Mouse (Mus musculus) hindbrain, embryonic 11.5 days (tissue): ENCODE data around the gene Btbd16. TPM values are rescaled to one million over a fixed set of nuclear protein-coding genes. Genes with fewer than 3 reads are reported as not detected.

Source experiments
- ATAC-seq: fragments of 200-750 bp; cut with Nextera tagmentation; 2 replicates; pipeline ENCODE4 v1.8.0; 2017; ENCODE audit warnings: mild to moderate bottlenecking, moderate TSS enrichment, moderate library complexity; ENCODE audit not compliant: low FRiP score
- DNase-seq: peaks from one replicate; pipeline ENCODE4 v3.0.0-alpha.2; 2015; ENCODE audit warnings: low spot score
- H3K27ac ChIP-seq: fragments of 300-500 bp; sonication (generic); 2 replicates; pipeline ENCODE4 v1.5.1; 2014; ENCODE audit warnings: mild to moderate bottlenecking, low read depth, low read length
- H3K27me3 ChIP-seq: fragments of 300-500 bp; sonication (generic); 2 replicates; pipeline ENCODE4 v1.6.1; 2014; ENCODE audit warnings: mild to moderate bottlenecking, low read length, moderate library complexity, mixed read lengths; ENCODE audit not compliant: control insufficient read depth, insufficient read depth
- H3K36me3 ChIP-seq: fragments of 300-500 bp; sonication (generic); 2 replicates; pipeline ENCODE4 v1.6.1; 2014; ENCODE audit warnings: mild to moderate bottlenecking, low read length, moderate library complexity, mixed read lengths; ENCODE audit not compliant: control insufficient read depth, insufficient read depth
- H3K4me1 ChIP-seq: fragments of 300-500 bp; sonication (generic); replicated peaks from 2 replicates; pipeline ENCODE4 v1.6.1; 2014; ENCODE audit warnings: low read length, mixed read lengths; ENCODE audit not compliant: control insufficient read depth, insufficient read depth
- H3K4me2 ChIP-seq: fragments of 300-500 bp; sonication (generic); replicated peaks from 2 replicates; pipeline ENCODE4 v1.6.1; 2014; ENCODE audit warnings: mild to moderate bottlenecking, low read depth, low read length
- H3K4me3 ChIP-seq: fragments of 300-500 bp; sonication (generic); 2 replicates; pipeline ENCODE4 v1.5.1; 2014; ENCODE audit warnings: low read depth, low read length
- H3K9ac ChIP-seq: fragments of 300-500 bp; sonication (generic); 2 replicates; pipeline ENCODE4 v1.6.1; 2014; ENCODE audit warnings: low read depth, low read length
- H3K9me3 ChIP-seq: fragments of 300-500 bp; sonication (generic); 2 replicates; pipeline ENCODE4 v1.6.1; 2016; ENCODE audit warnings: low read length; ENCODE audit not compliant: control insufficient read depth
- WGBS: fragments of 180-500 bp; shearing (Covaris S2); extraction: QIAGEN DNeasy Blood & Tissue Kit; methylation state at CpG from one replicate; pipeline ENCODE4 v1.1.7; 2014; 5-methylcytosine and 5-hydroxymethylcytosine counted together
- polyA plus RNA-seq: library from polyadenylated mRNA; unstranded; fragments of >200 nt; fragmentation: Nextera tagmentation; extraction: Ambion mirVana; gene quantifications from 2 replicates; pipeline ENCODE4 v1.2.1, GENCODE M21; 2014

The Btbd16 gene
- polyA plus RNA-seq, 1 experiment from 2014 or later, result not detected

- H3K4me3 ChIP-seq, result no peak overlapping the region
Measured at GRCm38 (mm10) chr7:130834299-130834698, 60.4 kb downstream of the Btbd16 start.

GRCm38 (mm10) chr7:130834958-130835861 is 61.3 kb downstream of the Btbd16 start:
- H3K9me3 ChIP-seq, result no peaks in the 10 kb centered on the region
- peak; percentile 18 for ATAC-seq
- H3K9ac ChIP-seq, result no peak overlapping the region
- H3K27me3 ChIP-seq, result no peaks in the 10 kb centered on the region; the same call in 1 of the 2 replicates
- peak; percentile 57 for DNase-seq
- H3K4me3 ChIP-seq, result no peak overlapping the region
- H3K4me2 ChIP-seq, result no peak overlapping the region
- 5% methylated on average over 18 of the region's 18 CpGs for WGBS
- peaks cover 4% of the 10 kb centered on the region; the same call in 1 of the 2 replicates for H3K4me1 ChIP-seq
- H3K27ac ChIP-seq, result no peak overlapping the region
- no peaks in the 10 kb centered on the region for H3K36me3 ChIP-seq

More at GRCm38 (mm10) chr7:130834299-130834698, 60.4 kb downstream of the Btbd16 start:
- Histone ChIP-seq H3K9me3 (no peaks in the 10 kb centered on the region), H3K9ac (no peak overlapping the region), H3K27me3 (no peaks in the 10 kb centered on the region; the same call in 1 of the 2 replicates), H3K27ac (no peak overlapping the region), H3K36me3 (no peaks in the 10 kb centered on the region), H3K4me2 (no peak overlapping the region), H3K4me1 (peaks cover 4% of the 10 kb centered on the region; the same call in 1 of the 2 replicates)
- ATAC-seq (peak; percentile 84), DNase-seq (peak; percentile 98)
- 22% methylated on average over 21 of the region's 21 CpGs for WGBS

- H3K4me1 ChIP-seq, result peaks cover 4% of the 10 kb centered on the region; the same call in 1 of the 2 replicates
- H3K9me3 ChIP-seq, result no peaks in the 10 kb centered on the region
- ATAC-seq (no peak), DNase-seq (no peak)
- no peaks in the 10 kb centered on the region; the same call in 1 of the 2 replicates for H3K27me3 ChIP-seq
- WGBS, result 66% methylated on average over 9 of the region's 9 CpGs
- no peak overlapping the region for H3K4me2 ChIP-seq
- no peak overlapping the region for H3K27ac ChIP-seq
- no peaks in the 10 kb centered on the region for H3K36me3 ChIP-seq
- no peak overlapping the region for H3K9ac ChIP-seq
- H3K4me3 ChIP-seq, result no peak overlapping the region
Measured at GRCm38 (mm10) chr7:130836066-130836465, 62.2 kb downstream of the Btbd16 start.

GRCm38 (mm10) chr7:130837941-130838657 is 64.2 kb downstream of the Btbd16 start:
- no peaks in the 10 kb centered on the region; the same call in 1 of the 2 replicates for H3K27me3 ChIP-seq
- H3K9me3 ChIP-seq, result no peaks in the 10 kb centered on the region
- no peaks in the 10 kb centered on the region for H3K36me3 ChIP-seq
- no peak overlapping the region for H3K9ac ChIP-seq
- H3K27ac ChIP-seq, result peak overlapping the region; percentile 54
- peaks cover 4% of the 10 kb centered on the region; the same call in 1 of the 2 replicates for H3K4me1 ChIP-seq
- H3K4me3 ChIP-seq, result no peak overlapping the region
- DNase-seq, result peak; percentile 77
- H3K4me2 ChIP-seq, result no peak overlapping the region
- 16% methylated on average over 12 of the region's 12 CpGs for whole genome bisulfite sequencing
- ATAC-seq, result peak; percentile 86

GRCm38 (mm10) chr7:130838658-130839025 is 64.8 kb downstream of the Btbd16 start:
- no peak overlapping the region for H3K9ac ChIP-seq
- ATAC-seq (no peak), DNase-seq (no peak)
- no peaks in the 10 kb centered on the region for H3K36me3 ChIP-seq
- no peaks in the 10 kb centered on the region; the same call in 1 of the 2 replicates for H3K27me3 ChIP-seq
- H3K27ac ChIP-seq, result peak overlapping the region; percentile 54
- H3K4me3 ChIP-seq, result no peak overlapping the region
- WGBS, result 59% methylated on average over 3 of the region's 3 CpGs
- H3K9me3 ChIP-seq, result no peaks in the 10 kb centered on the region
- H3K4me1 ChIP-seq, result peaks cover 4% of the 10 kb centered on the region; the same call in 1 of the 2 replicates
- no peak overlapping the region for H3K4me2 ChIP-seq

GRCm38 (mm10) chr7:130839380-130840100 is 65.7 kb downstream of the Btbd16 start:
- H3K4me3 ChIP-seq, result no peak overlapping the region
- no peak for DNase-seq
- no peak overlapping the region for H3K9ac ChIP-seq
- no peak overlapping the region for H3K27ac ChIP-seq
- H3K4me2 ChIP-seq, result no peak overlapping the region
- H3K36me3 ChIP-seq, result no peaks in the 10 kb centered on the region
- H3K27me3 ChIP-seq, result no peaks in the 10 kb centered on the region
- H3K4me1 ChIP-seq, result peaks cover 4% of the 10 kb centered on the region; the same call in 1 of the 2 replicates
- H3K9me3 ChIP-seq, result no peaks in the 10 kb centered on the region
- 92% methylated on average over 12 of the region's 12 CpGs for WGBS
- no peak for ATAC-seq

GRCm38 (mm10) chr7:130847164-130847718 is 73.4 kb downstream of the Btbd16 start:
- no peaks in the 10 kb centered on the region for H3K36me3 ChIP-seq
- no peaks in the 10 kb centered on the region for H3K27me3 ChIP-seq
- no peaks in the 10 kb centered on the region for H3K9me3 ChIP-seq
- no peak for ATAC-seq
- H3K4me1 ChIP-seq, result no peaks in the 10 kb centered on the region
- no peak overlapping the region for H3K4me3 ChIP-seq
- H3K4me2 ChIP-seq, result no peak overlapping the region
- H3K27ac ChIP-seq, result no peak overlapping the region
- DNase-seq, result no peak
- WGBS, result 88% methylated on average over 17 of the region's 17 CpGs
- H3K9ac ChIP-seq, result no peak overlapping the region

GRCm38 (mm10) chr7:130854684-130855292 is 80.9 kb downstream of the Btbd16 start:
- no peak for DNase-seq
- H3K27me3 ChIP-seq, result no peaks in the 10 kb centered on the region
- no peak for ATAC-seq
- H3K4me2 ChIP-seq, result no peak overlapping the region
- no peak overlapping the region for H3K27ac ChIP-seq
- H3K4me3 ChIP-seq, result no peak overlapping the region
- no peaks in the 10 kb centered on the region for H3K4me1 ChIP-seq
- no peak overlapping the region for H3K9ac ChIP-seq
- H3K36me3 ChIP-seq, result no peaks in the 10 kb centered on the region
- 81% methylated on average over 4 of the region's 4 CpGs for WGBS
- no peaks in the 10 kb centered on the region for H3K9me3 ChIP-seq
